Mouse (Mus musculus) CH12.LX (cell line): Measurements from ENCODE around the gene Rad9a. TPM values are rescaled to one million over a fixed set of nuclear protein-coding genes. Genes with fewer than 3 reads are reported as not detected.
A peak's percentile ranks its signal among the peaks of the same experiment; 100 is the strongest.

Experiments used
- DNase-seq: peaks from one replicate; pipeline ENCODE4 v3.0.0-alpha.2; 2013; ENCODE audit errors: extremely low read depth
- H3K27ac ChIP-seq: 2 replicates; pipeline ENCODE4 v1.5.1; 2012; ENCODE audit warnings: low read depth, mild to moderate bottlenecking, control low read depth, moderate library complexity; ENCODE audit not compliant: insufficient read depth
- H3K27me3 ChIP-seq: replicated peaks from 2 replicates; pipeline ENCODE3; 2012; ENCODE audit warnings: inconsistent platforms
- H3K36me3 ChIP-seq, 2 experiments: replicated peaks in 1 of 2; 2 replicates each; pipeline versions ENCODE3 to v1.6.1; 2012; ENCODE audit warnings: inconsistent platforms in 1 of 2, low read length in 1 of 2, mild to moderate bottlenecking in 1 of 2, mixed read lengths in 1 of 2, moderate library complexity in 1 of 2; ENCODE audit not compliant: control insufficient read depth in 1 of 2, insufficient read depth in 1 of 2
- H3K4me1 ChIP-seq, 2 experiments: 2 replicates each; pipeline ENCODE4 v1.6.1; 2012; ENCODE audit warnings: inconsistent platforms in 1 of 2, moderate library complexity in 1 of 2; ENCODE audit not compliant: insufficient read depth in 2 of 2, control insufficient read depth in 1 of 2
- H3K4me2 ChIP-seq: 2 replicates; pipeline ENCODE4 v1.6.1; 2012; ENCODE audit warnings: low read depth, mild to moderate bottlenecking, control low read depth; ENCODE audit not compliant: poor library complexity, insufficient read depth, severe bottlenecking
- H3K4me3 ChIP-seq, 3 experiments: fragments of 150-350 bp in 1 of 3; sonication (generic) in 1 of 3; replicated peaks in 1 of 3; 2 replicates each; pipeline versions ENCODE3 to v1.5.1; 2011 to 2012; ENCODE audit warnings: low read depth in 2 of 3, low read length in 2 of 3, mild to moderate bottlenecking in 2 of 3, moderate library complexity in 2 of 3, control low read depth in 1 of 3, improper control_type of control experiment in 1 of 3, inconsistent platforms in 1 of 3, mixed read lengths in 1 of 3; ENCODE audit not compliant: poor library complexity in 1 of 3
- H3K79me2 ChIP-seq: replicated peaks from 2 replicates; pipeline ENCODE4 v1.6.1; 2012; ENCODE audit warnings: mild to moderate bottlenecking, moderate library complexity; ENCODE audit not compliant: control insufficient read depth, poor library complexity, insufficient read depth, severe bottlenecking; ENCODE audit errors: extremely low read depth
- H3K9ac ChIP-seq: 2 replicates; pipeline ENCODE4 v1.6.1; 2012; ENCODE audit warnings: low read depth, mild to moderate bottlenecking, control low read depth, moderate library complexity; ENCODE audit not compliant: insufficient read depth
- H3K9me3 ChIP-seq: replicated peaks from 2 replicates; pipeline ENCODE3; 2012; ENCODE audit warnings: low read length, inconsistent platforms, mixed read lengths
- BHLHE40 ChIP-seq: IDR thresholded peaks from 2 replicates; pipeline ENCODE4 v1.6.1; 2011; ENCODE audit warnings: mild to moderate bottlenecking, low read depth, low read length, improper control_type of control experiment
- CHD1 ChIP-seq: IDR thresholded peaks from 2 replicates; pipeline ENCODE4 v1.6.1; 2012; ENCODE audit warnings: low read depth, low read length, improper control_type of control experiment, inconsistent platforms
- CHD2 ChIP-seq: IDR thresholded peaks from 2 replicates; pipeline ENCODE4 v1.6.1; 2011; ENCODE audit warnings: low read length, improper control_type of control experiment
- CTCF ChIP-seq, 2 experiments: IDR thresholded peaks in 1 of 2; conservative IDR thresholded peaks in 1 of 2; 2 replicates each; pipeline ENCODE4 v1.5.1; 2011 to 2012; ENCODE audit warnings: low read depth in 2 of 2, low read length in 2 of 2, improper control_type of control experiment in 1 of 2, inconsistent platforms in 1 of 2, mild to moderate bottlenecking in 1 of 2, moderate library complexity in 1 of 2
- E2F4 ChIP-seq: IDR thresholded peaks from 2 replicates; pipeline ENCODE4 v1.6.1; 2011; ENCODE audit warnings: low read depth, low read length, improper control_type of control experiment; ENCODE audit not compliant: insufficient replicate concordance
- ELF1 ChIP-seq: IDR thresholded peaks from 2 replicates; pipeline ENCODE4 v1.6.1; 2014; ENCODE audit warnings: low read depth, mild to moderate bottlenecking, inconsistent platforms, low read length, improper control_type of control experiment
- EP300 ChIP-seq: IDR thresholded peaks from 2 replicates; pipeline ENCODE4 v1.6.1; 2011; ENCODE audit warnings: low read length, improper control_type of control experiment
- ETS1 ChIP-seq: conservative IDR thresholded peaks from 2 replicates; pipeline ENCODE4 v1.6.1; 2012; ENCODE audit warnings: low read depth, mild to moderate bottlenecking, inconsistent platforms, low read length, improper control_type of control experiment, moderate library complexity
- GABPA ChIP-seq: IDR thresholded peaks from 2 replicates; pipeline ENCODE4 v1.6.1; 2012; ENCODE audit warnings: low read depth, low read length, improper control_type of control experiment, inconsistent platforms; ENCODE audit not compliant: insufficient replicate concordance
- HCFC1 ChIP-seq: IDR thresholded peaks from 2 replicates; pipeline ENCODE4 v1.6.1; 2012; ENCODE audit warnings: low read depth, mild to moderate bottlenecking, inconsistent platforms, low read length, improper control_type of control experiment
- IRF4 ChIP-seq: IDR thresholded peaks from 2 replicates; pipeline ENCODE4 v1.6.1; 2014; ENCODE audit warnings: low read depth, mild to moderate bottlenecking, inconsistent platforms, low read length, improper control_type of control experiment
- JUN ChIP-seq: IDR thresholded peaks from 2 replicates; pipeline ENCODE4 v1.6.1; 2011; ENCODE audit warnings: low read depth, mild to moderate bottlenecking, low read length, improper control_type of control experiment, moderate library complexity; ENCODE audit not compliant: insufficient read depth
- JUND ChIP-seq: conservative IDR thresholded peaks from 2 replicates; pipeline ENCODE4 v1.6.1; 2011; ENCODE audit warnings: low read depth, low read length, improper control_type of control experiment
- KAT2A ChIP-seq: IDR thresholded peaks from 2 replicates; pipeline ENCODE4 v1.6.1; 2012; ENCODE audit warnings: low read length, improper control_type of control experiment, inconsistent platforms; ENCODE audit not compliant: insufficient replicate concordance
- MAFK ChIP-seq: IDR thresholded peaks from 2 replicates; pipeline ENCODE4 v1.6.1; 2011; ENCODE audit warnings: low read length, improper control_type of control experiment; ENCODE audit not compliant: insufficient replicate concordance
- MAX ChIP-seq: IDR thresholded peaks from 2 replicates; pipeline ENCODE4 v1.6.1; 2011; ENCODE audit warnings: low read length, improper control_type of control experiment
- MAZ ChIP-seq: IDR thresholded peaks from 2 replicates; pipeline ENCODE4 v1.6.1; 2012; ENCODE audit warnings: low read depth, mild to moderate bottlenecking, inconsistent platforms, low read length, improper control_type of control experiment, moderate library complexity
- MEF2A ChIP-seq: IDR thresholded peaks from 2 replicates; pipeline ENCODE4 v1.6.1; 2014; ENCODE audit warnings: low read depth, mild to moderate bottlenecking, inconsistent platforms, low read length, improper control_type of control experiment, borderline replicate concordance
- MXI1 ChIP-seq: IDR thresholded peaks from 2 replicates; pipeline ENCODE4 v1.6.1; 2011; ENCODE audit warnings: mild to moderate bottlenecking, low read depth, low read length, improper control_type of control experiment
- MYC ChIP-seq: IDR thresholded peaks from 2 replicates; pipeline ENCODE4 v1.6.1; 2011; ENCODE audit warnings: low read depth, mild to moderate bottlenecking, improper control_type of control experiment, low read length
- NELFE ChIP-seq: IDR thresholded peaks from 2 replicates; pipeline ENCODE4 v1.6.1; 2011; ENCODE audit warnings: low read depth, low read length, improper control_type of control experiment
- NRF1 ChIP-seq: IDR thresholded peaks from 2 replicates; pipeline ENCODE4 v1.6.1; 2014; ENCODE audit warnings: low read depth, mild to moderate bottlenecking, inconsistent platforms, low read length, improper control_type of control experiment, moderate library complexity
- PAX5 ChIP-seq: IDR thresholded peaks from 2 replicates; pipeline ENCODE4 v1.6.1; 2012; ENCODE audit warnings: low read length, inconsistent platforms, mixed read lengths
- POLR2A ChIP-seq: IDR thresholded peaks from 2 replicates; pipeline ENCODE4 v1.6.1; 2011; ENCODE audit warnings: low read depth, mild to moderate bottlenecking, improper control_type of control experiment, low read length
- POLR2AphosphoS2 ChIP-seq: IDR thresholded peaks from 2 replicates; pipeline ENCODE4 v1.6.1; 2011; ENCODE audit warnings: low read depth, low read length, improper control_type of control experiment
- RAD21 ChIP-seq: IDR thresholded peaks from 2 replicates; pipeline ENCODE4 v1.6.1; 2011; ENCODE audit warnings: low read depth, mild to moderate bottlenecking, low read length, improper control_type of control experiment, moderate library complexity
- RCOR1 ChIP-seq: conservative IDR thresholded peaks from 2 replicates; pipeline ENCODE4 v1.6.1; 2012; ENCODE audit warnings: low read depth, mild to moderate bottlenecking, inconsistent platforms, low read length, improper control_type of control experiment
- SIN3A ChIP-seq: IDR thresholded peaks from 2 replicates; pipeline ENCODE4 v1.6.1; 2012; ENCODE audit warnings: low read length, improper control_type of control experiment, inconsistent platforms
- SMC3 ChIP-seq: IDR thresholded peaks from 2 replicates; pipeline ENCODE4 v1.6.1; 2011; ENCODE audit warnings: low read depth, low read length, improper control_type of control experiment
- TBP ChIP-seq: conservative IDR thresholded peaks from 2 replicates; pipeline ENCODE4 v1.6.1; 2011; ENCODE audit warnings: low read depth, low read length, improper control_type of control experiment
- TCF12 ChIP-seq: IDR thresholded peaks from 2 replicates; pipeline ENCODE4 v1.6.1; 2014; ENCODE audit warnings: low read depth, mild to moderate bottlenecking, inconsistent platforms, low read length, improper control_type of control experiment
- UBTF ChIP-seq: IDR thresholded peaks from 2 replicates; pipeline ENCODE4 v1.6.1; 2012; ENCODE audit warnings: low read depth, mild to moderate bottlenecking, inconsistent platforms, low read length, improper control_type of control experiment, moderate library complexity
- USF1 ChIP-seq: IDR thresholded peaks from 2 replicates; pipeline ENCODE4 v1.6.1; 2014; ENCODE audit warnings: low read depth, mild to moderate bottlenecking, inconsistent platforms, low read length, improper control_type of control experiment
- USF2 ChIP-seq: conservative IDR thresholded peaks from 2 replicates; pipeline ENCODE4 v1.6.1; 2011; ENCODE audit warnings: low read depth, low read length, improper control_type of control experiment
- ZC3H11A ChIP-seq: IDR thresholded peaks from 2 replicates; pipeline ENCODE4 v1.6.1; 2012; ENCODE audit warnings: low read depth, mild to moderate bottlenecking, inconsistent platforms, low read length, improper control_type of control experiment
- ZKSCAN1 ChIP-seq: IDR thresholded peaks from 2 replicates; pipeline ENCODE4 v1.6.1; 2012; ENCODE audit warnings: low read depth, inconsistent platforms, low read length, improper control_type of control experiment, borderline replicate concordance
- ZMIZ1 ChIP-seq: IDR thresholded peaks from 2 replicates; pipeline ENCODE4 v1.6.1; 2012; ENCODE audit warnings: low read depth, mild to moderate bottlenecking, inconsistent platforms, low read length, improper control_type of control experiment
- ZNF384 ChIP-seq: IDR thresholded peaks from 2 replicates; pipeline ENCODE4 v1.6.1; 2012; ENCODE audit warnings: low read depth, low read length, improper control_type of control experiment, inconsistent platforms
- dilution Hi-C: fragments of 300-500 bp; cut with MboI; formaldehyde crosslinking; loops from 2 replicates; pipeline ENCODE4 v1.14.3; 2020; ENCODE audit warnings: low sequenced_read_pairs; ENCODE audit not compliant: extremely low pct_unique_long_range_greater_than_20kb, extremely low pct_ligation_motif_present
- in situ Hi-C: fragments of 300-500 bp; cut with MboI; formaldehyde crosslinking; loops from 3 replicates; pipeline ENCODE4 v1.14.3; 2019; ENCODE audit warnings: low sequenced_read_pairs, low pct_ligation_motif_present, low pct_unique_long_range_greater_than_20kb, mixed read lengths
- polyA plus RNA-seq: library from polyadenylated mRNA; unstranded; fragments of >175 nt; gene quantifications from 2 replicates; pipeline ENCODE4 v1.2.1, GENCODE M21; 2012; ENCODE audit warnings: low read depth; ENCODE audit not compliant: insufficient read length
- total RNA-seq, 2 experiments: library from RNA; depleted of rRNA; stranded (reverse); fragments of 300-350 nt in 1 of 2; fragments of >200 nt in 1 of 2; gene quantifications; 2 replicates each; pipeline ENCODE4 v1.2.3; 2012 to 2014

Rad9a gene
- total and polyA plus RNA-seq, 3 experiments, result 14.3 to 20.5 (median 20.0) TPM

- dilution Hi-C loops (no loop called here), in situ Hi-C loops (no loop called here)
- Histone ChIP-seq H3K27me3 (no peaks in the 10 kb centered on the region), H3K9me3 (no peaks in the 10 kb centered on the region), H3K79me2 (peaks cover 46% of the 10 kb centered on the region), H3K4me2 (peak within 1 kb of the TSS; percentile 70), H3K36me3 (peaks cover 46 to 63% of the 10 kb centered on the region in 2 experiments), H3K9ac (peak within 1 kb of the TSS; percentile 74), H3K4me3 (peak within 1 kb of the TSS; percentile 86 to 89 (median 87)), H3K27ac (peak within 1 kb of the TSS; percentile 82), H3K4me1 (peaks cover 21 to 65% of the 10 kb centered on the region in 2 experiments)
- peak; percentile 94 for DNase-seq
- TF ChIP-seq UBTF, result no peak; the same call in 1 of the 2 replicates
- peak; percentile 46 for TF ChIP-seq POLR2AphosphoS2
- peak; percentile 80; the same call in 1 of the 2 replicates for TF ChIP-seq ELF1
- TF ChIP-seq CTCF (conservative IDR thresholded peaks at IDR 0.05 in 1 of 2, IDR thresholded peaks at IDR 0.05 in 1 of 2; ENCODE audit: low read depth in 2 of 2, low read length in 2 of 2), result peak in 1 of 2 experiments; percentile 73; a peak in 2 of 4 replicates
- peak; percentile 22 for TF ChIP-seq RAD21
- no peak for TF ChIP-seq USF1
- TF ChIP-seq MYC, result 0 out of 2 replicates have a peak, but pooled peaks have one; percentile 39
- 0 out of 2 replicates have a peak, but pooled peaks have one; percentile 7 for TF ChIP-seq IRF4
- TF ChIP-seq ZC3H11A, result no peak
- TF ChIP-seq POLR2A, result peak; percentile 87
- no peak for TF ChIP-seq JUN
- TF ChIP-seq JUND, result no peak
- TF ChIP-seq EP300, result peak; percentile 52; the same call in 1 of the 2 replicates
- TF ChIP-seq NELFE, result peak; percentile 82
- no peak for TF ChIP-seq CHD1
- peak; percentile 21; the same call in 1 of the 2 replicates for TF ChIP-seq SMC3
- TF ChIP-seq RCOR1, result no peak
- 0 out of 2 replicates have a peak, but pooled peaks have one; percentile 34 for TF ChIP-seq TCF12
- no peak for TF ChIP-seq MAFK
- no peak for TF ChIP-seq E2F4
- peak; percentile 47 for TF ChIP-seq MEF2A
- TF ChIP-seq MXI1, result no peak; the same call in 1 of the 2 replicates
- no peak for TF ChIP-seq ETS1
- 0 out of 2 replicates have a peak, but pooled peaks have one; percentile 18 for TF ChIP-seq KAT2A
- TF ChIP-seq GABPA, result no peak
- TF ChIP-seq CHD2, result no peak
- TF ChIP-seq ZKSCAN1, result no peak
- TF ChIP-seq ZMIZ1, result peak; percentile 56; the same call in 1 of the 2 replicates
- 0 out of 2 replicates have a peak, but pooled peaks have one; percentile 24 for TF ChIP-seq NRF1
- peak; percentile 72; the same call in 1 of the 2 replicates for TF ChIP-seq SIN3A
- peak; percentile 70 for TF ChIP-seq TBP
- TF ChIP-seq BHLHE40, result peak; percentile 11; the same call in 1 of the 2 replicates
- peak; percentile 32 for TF ChIP-seq MAX
- peak; percentile 73 for TF ChIP-seq ZNF384
- no peak for TF ChIP-seq PAX5
- peak; percentile 98 for TF ChIP-seq MAZ
- peak; percentile 13; the same call in 1 of the 2 replicates for TF ChIP-seq HCFC1
- no peak for TF ChIP-seq USF2
- TF ChIP-seq, all 38 proteins: peak for 22
These were observed 9.8 kb downstream of the Rad9a start, which contains the start of gene Ppp1ca for GRCm38 (mm10) chr19:4191528-4192250. TSS of gene Ppp1ca (plus strand) at chr19:4192065.
